Mouse (Mus musculus): Measurements from ENCODE around the gene Crabp2. TPM values are rescaled to one million over a fixed set of nuclear protein-coding genes. Genes with fewer than 3 reads are reported as not detected.

Gene Crabp2
- total RNA-seq, 2 experiments from 2014 or later: 1.7 to 2.0 TPM

- no peak for DNase-seq (ENCODE audit: low spot score in 2 of 2)
Observed at GRCm38 (mm10) chr3:87982836-87983601, 34.6 kb downstream of the Crabp2 start.

DNA sequence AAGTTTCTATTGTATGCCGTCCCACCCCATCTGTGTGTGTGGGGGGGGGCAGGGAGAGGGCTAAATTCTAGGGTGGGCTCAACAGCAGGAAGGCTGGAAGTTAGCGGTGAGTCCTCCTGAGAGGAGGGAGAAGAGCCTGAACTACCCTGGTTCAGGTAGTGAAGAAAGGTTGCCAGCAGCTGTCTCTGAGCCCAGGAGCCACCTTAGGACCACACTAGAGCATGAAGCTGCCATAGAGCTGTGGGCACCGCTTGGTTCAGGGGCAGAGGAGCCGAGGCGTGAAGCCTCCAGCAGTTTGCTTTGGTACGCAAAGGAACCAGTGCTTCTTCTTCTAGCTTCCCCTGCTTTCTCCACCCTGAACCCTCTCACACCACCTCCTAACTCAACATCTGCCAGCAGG lies 35.2 kb downstream of the Crabp2 start:
- no peak for DNase-seq (ENCODE audit: low spot score in 2 of 2)

GRCm38 (mm10) chr3:87984094-87984493 lies 35.6 kb downstream of the Crabp2 start:
- no peak for DNase-seq (ENCODE audit: low spot score in 2 of 2)

DNA sequence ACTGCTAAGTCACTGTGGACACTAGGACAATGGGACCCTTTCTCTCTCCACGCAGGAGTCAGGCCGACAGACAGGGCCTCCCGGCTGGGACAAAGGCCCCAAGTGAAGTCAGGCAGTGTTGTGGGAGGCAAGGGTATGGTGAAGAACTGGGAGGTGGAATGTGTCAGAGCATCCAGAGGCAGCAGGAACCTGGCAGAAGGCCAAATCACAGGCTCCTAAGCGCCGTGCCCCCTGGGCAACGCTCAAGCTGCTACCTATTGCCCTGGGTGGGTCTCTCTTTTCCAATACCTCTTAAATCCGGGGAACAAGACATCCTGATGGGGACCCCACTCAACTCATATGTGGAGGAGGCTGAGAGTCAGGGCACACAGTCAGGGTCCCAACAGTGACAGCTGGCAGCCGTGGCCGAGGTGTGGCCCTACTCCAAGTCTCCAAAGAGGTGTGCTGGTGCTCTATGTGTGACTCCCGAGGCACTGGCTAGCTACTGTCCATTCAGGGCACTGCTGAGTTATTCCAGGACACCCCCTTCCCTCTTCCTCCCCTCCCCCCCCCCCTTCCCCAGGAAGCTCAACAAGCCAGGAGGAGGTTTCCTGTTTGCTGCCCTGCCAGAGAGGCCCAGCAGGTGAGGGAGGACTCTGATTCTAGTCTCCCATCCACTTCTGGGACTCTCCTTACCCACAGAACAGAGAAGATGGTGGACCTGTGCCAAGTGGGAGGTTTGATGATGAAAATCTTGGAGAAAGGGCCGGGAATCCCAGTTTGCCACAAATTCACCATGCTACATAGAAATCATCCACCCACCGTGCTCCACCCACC lies 37.2 kb downstream of the Crabp2 start:
- DNase-seq (ENCODE audit: low spot score in 2 of 2): no peak

GRCm38 (mm10) chr3:87986868-87987267 lies 38.4 kb downstream of the Crabp2 start:
- DNase-seq (ENCODE audit: low spot score in 2 of 2): peak; percentile 85 to 92

GRCm38 (mm10) chr3:87987633-87988032 lies 39.2 kb downstream of the Crabp2 start:
- no peak for DNase-seq (ENCODE audit: low spot score in 2 of 2)

DNA sequence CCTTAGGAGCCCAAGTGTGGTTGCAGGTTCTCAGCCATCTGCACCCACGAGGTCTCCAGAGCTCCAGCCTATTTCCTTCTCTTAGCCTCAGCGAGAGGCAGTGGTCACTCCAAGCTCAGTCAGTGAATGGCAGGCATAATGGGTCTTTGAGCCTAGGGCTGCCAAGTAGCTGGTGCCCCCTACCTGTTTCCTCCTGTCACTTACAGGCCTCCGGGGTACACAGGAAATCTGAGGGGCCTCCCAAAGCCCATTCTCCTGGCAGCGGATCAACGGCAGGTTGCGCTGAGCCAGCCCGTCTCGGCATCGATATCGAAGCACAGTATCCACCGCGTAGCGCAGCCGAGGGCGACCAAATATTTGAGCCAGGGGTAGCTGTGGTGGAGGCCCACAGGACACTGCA lies 39.6 kb downstream of the Crabp2 start:
- no peak for DNase-seq (ENCODE audit: low spot score in 2 of 2)

DNA sequence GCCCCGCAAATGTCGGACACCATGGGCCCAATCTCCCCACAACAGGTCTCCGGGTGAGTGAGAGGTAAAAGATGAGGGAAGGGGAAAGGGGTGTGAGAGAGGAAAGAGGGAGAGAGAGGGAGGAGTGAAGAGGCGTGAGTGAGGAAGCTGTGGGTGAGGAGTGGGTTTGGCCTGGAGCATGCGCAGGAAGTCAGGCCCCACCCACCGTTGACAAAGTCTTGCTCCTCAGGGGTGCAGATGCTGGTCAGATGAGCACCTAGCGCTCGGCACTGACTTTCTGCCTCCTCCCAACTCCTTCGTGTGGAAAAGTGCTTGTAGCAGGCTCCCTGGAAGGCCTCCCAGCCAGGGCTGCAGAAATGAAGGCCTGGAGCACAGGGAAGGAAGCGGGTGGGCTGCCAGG lies 41.5 kb downstream of the Crabp2 start:
- DNase-seq (ENCODE audit: low spot score in 2 of 2): no peak

- DNase-seq (ENCODE audit: low spot score in 2 of 2): no peak
Observed at GRCm38 (mm10) chr3:87993436-87993835, 45.0 kb downstream of the Crabp2 start.

DNA sequence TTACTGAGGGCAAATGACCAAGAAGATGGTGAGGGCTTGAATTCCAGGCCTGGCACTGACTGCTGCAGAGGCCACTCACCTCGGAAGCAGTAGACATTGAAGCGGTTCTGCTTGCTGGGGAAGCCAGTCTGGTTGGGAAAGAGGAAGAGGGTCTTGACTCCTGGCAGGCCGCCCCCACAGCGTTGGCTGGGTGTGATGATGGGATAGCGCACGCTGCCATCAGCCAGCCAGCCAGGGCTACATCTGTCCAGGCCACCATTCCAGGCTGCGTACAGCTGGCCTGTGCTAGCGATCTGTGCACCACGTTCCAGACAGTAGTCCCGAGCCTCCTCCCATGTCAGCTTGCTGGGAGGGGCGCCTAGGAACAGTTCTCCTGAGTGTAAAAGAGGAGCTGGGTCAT lies 46.9 kb downstream of the Crabp2 start:
- DNase-seq (ENCODE audit: low spot score in 2 of 2): no peak

- no peak for DNase-seq (ENCODE audit: low spot score in 2 of 2)
Observed at GRCm38 (mm10) chr3:87996401-87996800, 47.9 kb downstream of the Crabp2 start.

DNA sequence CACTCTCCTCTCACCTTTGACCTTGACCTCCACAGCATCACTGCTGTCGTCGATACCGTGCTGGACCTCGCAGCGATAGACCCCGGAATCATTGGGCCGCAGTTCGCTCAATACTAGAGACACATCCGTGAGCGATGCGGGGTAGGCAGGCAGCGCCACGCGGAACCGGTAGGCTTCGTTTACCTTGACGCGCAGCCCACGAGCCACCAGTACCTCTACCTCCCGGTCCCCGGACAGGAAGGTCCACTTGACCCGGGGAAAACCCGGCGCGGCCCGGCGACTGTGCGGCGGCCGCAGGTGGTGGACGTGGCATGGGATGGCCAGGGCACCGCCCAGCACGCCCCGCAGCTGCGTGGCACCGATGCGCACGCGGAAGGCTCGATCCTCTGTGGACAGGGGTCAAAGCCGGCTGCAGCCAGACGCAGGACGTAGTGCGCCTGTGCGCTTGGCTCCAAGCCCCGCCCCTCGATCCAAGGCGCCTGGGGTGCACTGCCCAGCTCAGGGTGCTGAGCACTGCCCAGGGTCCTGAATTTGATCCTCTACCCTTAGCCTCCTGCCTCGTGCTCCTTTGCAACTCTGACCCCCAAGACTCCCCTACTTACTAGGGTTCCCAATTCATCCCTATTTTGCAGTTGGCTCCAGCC lies 48.6 kb downstream of the Crabp2 start:
- DNase-seq (ENCODE audit: low spot score in 2 of 2): no peak

- no peak for DNase-seq (ENCODE audit: low spot score in 2 of 2)
Observed at GRCm38 (mm10) chr3:87998747-87999146, 50.3 kb downstream of the Crabp2 start.

- DNase-seq (ENCODE audit: low spot score in 2 of 2): no peak
Observed at GRCm38 (mm10) chr3:87999243-87999895, 50.9 kb downstream of the Crabp2 start.

DNA sequence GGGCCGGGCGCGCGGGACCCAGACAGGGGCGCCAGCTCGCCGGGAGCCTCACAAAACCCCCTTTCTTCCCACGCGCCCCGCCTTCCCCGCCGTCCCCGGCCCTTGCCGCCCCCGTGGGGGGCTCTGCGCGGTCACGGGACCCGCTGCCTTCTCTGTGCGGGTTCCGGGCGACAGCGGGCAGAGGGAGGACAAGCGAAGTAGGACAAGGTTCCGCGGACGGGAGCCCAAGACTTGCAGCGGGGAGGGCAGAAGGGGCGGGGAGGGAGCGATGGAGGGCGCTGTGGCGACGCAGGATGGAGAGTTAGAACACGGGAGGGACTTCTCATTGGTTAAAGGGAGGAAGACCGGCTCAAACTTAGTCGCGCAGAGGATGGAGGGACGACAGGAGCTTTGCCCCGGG lies 51.7 kb downstream of the Crabp2 start, which contains the start of gene Bcan:
Gene Bcan (minus strand): TSS at position 50 of the 400 bp plus-strand sequence.
- DNase-seq (ENCODE audit: low spot score in 2 of 2): no peak

- no peak for DNase-seq (ENCODE audit: low spot score in 2 of 2)
Observed at GRCm38 (mm10) chr3:88000816-88001595, 52.5 kb downstream of the Crabp2 start.

GRCm38 (mm10) chr3:88002291-88002976 lies 54.0 kb downstream of the Crabp2 start:
- DNase-seq (ENCODE audit: low spot score in 2 of 2): no peak
